Mouse (Mus musculus) frontal cortex, adult 2 months (tissue): ENCODE measurements around the gene Rpp25l. TPM values are rescaled to one million over a fixed set of nuclear protein-coding genes. Genes with fewer than 3 reads are reported as not detected.

Experiments used
- DNase-seq, 2 experiments: peaks; one replicate each; pipeline ENCODE4 v3.0.0; 2022; ENCODE audit warnings: low spot score in 1 of 2; ENCODE audit errors: extremely low spot score in 1 of 2
- polyA plus RNA-seq: library from polyadenylated mRNA; depleted of rRNA; stranded (reverse); fragments of >200 nt; gene quantifications from 2 replicates; pipeline ENCODE4 v1.2.3, GENCODE M21; 2012; rRNA removed

Gene Rpp25l
- polyA plus RNA-seq, 1 experiment = 30.7 TPM

GRCm38 (mm10) chr4:41673186-41673585 is 40.1 kb downstream of the Rpp25l start:
- DNase-seq = no peak

GRCm38 (mm10) chr4:41672522-41672963 is 40.8 kb downstream of the Rpp25l start:
- DNase-seq = no peak

- DNase-seq = no peak
These were observed 41.3 kb downstream of the Rpp25l start for GRCm38 (mm10) chr4:41671963-41672480.

GRCm38 (mm10) chr4:41671500-41671899 is 41.8 kb downstream of the Rpp25l start:
- no peak for DNase-seq

DNA sequence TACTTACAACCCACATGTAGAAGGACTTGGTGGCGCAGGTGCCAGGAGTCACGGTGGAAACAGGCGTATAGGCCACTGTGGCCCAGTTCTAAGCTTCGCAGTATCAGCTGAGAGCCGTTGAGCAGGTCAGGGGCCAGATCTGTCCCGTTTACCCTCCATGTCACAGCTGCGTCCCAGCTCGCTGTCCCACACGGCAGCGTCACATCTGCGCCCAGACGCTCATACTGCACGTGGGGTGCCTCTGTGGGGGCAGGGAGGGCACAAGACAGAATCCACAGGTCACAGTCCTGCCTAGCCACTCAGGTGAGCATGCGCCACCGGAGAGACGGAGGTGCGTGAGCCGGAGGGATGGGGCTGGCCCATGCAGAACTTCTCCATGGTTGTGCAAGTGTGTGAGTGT is 42.5 kb downstream of the Rpp25l start:
- DNase-seq = no peak

- DNase-seq = no peak
These were observed 46.7 kb downstream of the Rpp25l start for GRCm38 (mm10) chr4:41666646-41667045.

GRCm38 (mm10) chr4:41665009-41665675 is 48.2 kb downstream of the Rpp25l start:
- DNase-seq = no peak

DNA sequence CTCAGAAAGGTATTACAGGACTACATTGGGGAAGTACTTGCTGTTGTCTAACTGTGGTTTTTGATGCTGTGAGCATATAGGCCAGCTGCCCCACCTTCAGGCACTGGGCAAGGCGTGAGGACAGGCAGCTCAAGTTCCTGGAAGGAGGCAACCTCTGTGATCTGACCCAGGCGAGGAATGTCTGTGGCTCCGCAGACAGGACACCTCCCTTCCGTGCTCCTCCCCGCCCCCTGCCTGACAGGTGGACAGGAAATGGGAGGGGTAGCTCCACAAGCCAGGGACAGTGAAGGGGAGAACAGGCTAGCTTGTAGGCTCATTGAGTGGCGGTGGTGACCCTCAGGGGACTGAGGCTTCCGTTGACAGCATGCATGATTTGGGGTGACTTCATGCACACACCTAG is 48.8 kb downstream of the Rpp25l start:
- DNase-seq = no peak

- DNase-seq = no peak
These were observed 49.7 kb downstream of the Rpp25l start for GRCm38 (mm10) chr4:41663614-41664013.

- no peak for DNase-seq
These were observed 50.6 kb downstream of the Rpp25l start for GRCm38 (mm10) chr4:41662723-41663122.

Other genes starting within 250 kb of the Rpp25l start
- gene Kif24, start 248.6 kb downstream of the Rpp25l start, polyA plus RNA-seq = 0.71 and 0.90 TPM in 2 replicates
- 39.5 and 42.0 TPM in 2 replicates for gene Nudt2, start 248.4 kb downstream of the Rpp25l start, polyA plus RNA-seq
- gene AI464131, start 210.5 kb downstream of the Rpp25l start, polyA plus RNA-seq = 22.6 and 23.6 TPM in 2 replicates
- 10.1 and 10.6 TPM in 2 replicates for gene 1110017D15Rik, start 196.2 kb downstream of the Rpp25l start, polyA plus RNA-seq
- 161 and 180 TPM in 2 replicates for gene Fam219a, start 144.0 kb downstream of the Rpp25l start, polyA plus RNA-seq
- gene Dnaic1, start 143.8 kb downstream of the Rpp25l start, polyA plus RNA-seq = 11.9 and 13.4 TPM in 2 replicates
- 111 and 117 TPM in 2 replicates for gene Enho, start 73.2 kb downstream of the Rpp25l start, polyA plus RNA-seq
- 79.4 and 92.6 TPM in 2 replicates for gene Cntfr, start 16.4 kb downstream of the Rpp25l start, polyA plus RNA-seq
- 37.0 and 38.1 TPM in 2 replicates for gene Il11ra1, start 13.5 kb downstream of the Rpp25l start, polyA plus RNA-seq
- 189 and 190 TPM in 2 replicates for gene Dctn3, start 9.6 kb upstream of the Rpp25l start, polyA plus RNA-seq
- gene Arid3c, start 17.6 kb upstream of the Rpp25l start, polyA plus RNA-seq = 0.12 and 0.17 TPM in 2 replicates
- 196 and 224 TPM in 2 replicates for gene Galt, start 41.7 kb upstream of the Rpp25l start, polyA plus RNA-seq
- 60.9 TPM in 2 replicates for gene Sigmar1, start 42.6 kb upstream of the Rpp25l start, polyA plus RNA-seq
- 373 and 441 TPM in 2 replicates for gene Ccl27a, start 60.7 kb upstream of the Rpp25l start, polyA plus RNA-seq
- not detected in 2 replicates for gene Gm21541, start 190.1 kb upstream of the Rpp25l start, polyA plus RNA-seq
- 27.5 and 37.8 TPM in 2 replicates for gene Gm20878, start 228.0 kb upstream of the Rpp25l start, polyA plus RNA-seq